Mouse (Mus musculus) CD4-positive, CD25-positive, alpha-beta regulatory T cell, adult 4 months (primary cell): ENCODE data around the gene Rnasel. TPM values are rescaled to one million over a fixed set of nuclear protein-coding genes. Genes with fewer than 3 reads are reported as not detected.
A peak's percentile ranks its signal among the peaks of the same experiment; 100 is the strongest.
"Not testable (repeated sequence)": the region's sequence is repeated elsewhere in the genome, so short reads cannot be mapped to it uniquely, and the experiment has no call there.

ENCODE experiments used
- ATAC-seq: one replicate; pipeline ENCODE4 v1.8.0; 2017
- polyA plus RNA-seq, 2 experiments: library from polyadenylated mRNA; unstranded; fragments of 100-300 nt; shearing (Covaris generic); gene quantifications; one replicate each; pipeline ENCODE4 v1.2.1; 2017

The Rnasel gene
- polyA plus RNA-seq, 2 experiments from 2014 or later = 53.0 to 58.5 TPM

- ATAC-seq = no peak
Measured at GRCm38 (mm10) chr1:153737101-153738085, 11.8 kb upstream of the Rnasel start.

DNA sequence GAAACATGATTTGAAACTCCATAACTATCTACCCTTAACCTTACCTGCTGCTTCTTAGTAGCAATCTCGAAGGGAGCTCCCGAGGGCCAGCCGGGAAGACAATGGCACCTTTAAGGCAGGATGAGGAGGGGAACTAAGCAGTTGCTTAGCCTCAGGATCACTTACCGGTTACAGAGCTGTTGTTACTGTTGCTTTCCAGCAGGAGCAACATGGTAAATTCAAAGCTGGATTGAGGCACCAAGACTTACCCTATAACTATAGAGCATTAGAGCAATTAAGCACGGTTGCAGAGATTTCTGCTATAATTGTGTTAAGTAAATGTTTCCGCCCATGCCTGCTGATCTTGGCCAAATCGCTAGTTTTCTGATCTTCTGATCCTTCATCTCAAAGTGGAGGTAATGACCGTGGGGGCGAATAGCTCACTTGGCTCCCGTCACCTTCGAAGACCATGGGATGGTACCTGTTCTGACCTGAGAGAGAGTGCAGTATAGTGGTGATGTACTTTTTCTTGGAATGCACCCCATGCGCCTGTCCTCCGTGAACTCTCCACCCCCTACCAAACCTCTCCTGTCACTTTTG lies 9.7 kb upstream of the Rnasel start:
- peak; percentile 20 for ATAC-seq

DNA sequence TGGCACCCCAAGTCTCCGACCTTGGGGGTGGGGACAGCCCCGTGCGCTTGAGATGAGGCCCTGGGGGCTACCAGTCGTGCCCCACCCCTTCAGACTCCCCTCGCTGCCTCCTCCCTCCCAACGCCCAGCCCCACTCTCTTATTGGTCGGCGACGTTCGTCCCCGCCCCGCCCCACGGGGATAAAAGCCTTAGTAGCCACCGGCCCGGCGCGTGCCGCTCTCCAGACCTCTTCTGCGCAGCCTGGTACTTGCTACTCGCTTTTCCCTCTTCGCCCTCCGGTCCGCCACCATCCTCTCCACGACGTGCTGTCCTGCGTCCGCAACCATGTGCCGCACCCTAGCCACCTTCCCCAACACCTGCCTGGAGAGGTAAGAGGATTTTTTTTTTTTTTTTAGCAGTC lies 9.1 kb upstream of the Rnasel start, which contains the start of gene Rgs16:
Rgs16 (plus strand) TSS at position 205 of the 400 bp plus-strand sequence.
- ATAC-seq = peak; percentile 88

GRCm38 (mm10) chr1:153740775-153741400 lies 8.3 kb upstream of the Rnasel start:
- no peak for ATAC-seq

DNA sequence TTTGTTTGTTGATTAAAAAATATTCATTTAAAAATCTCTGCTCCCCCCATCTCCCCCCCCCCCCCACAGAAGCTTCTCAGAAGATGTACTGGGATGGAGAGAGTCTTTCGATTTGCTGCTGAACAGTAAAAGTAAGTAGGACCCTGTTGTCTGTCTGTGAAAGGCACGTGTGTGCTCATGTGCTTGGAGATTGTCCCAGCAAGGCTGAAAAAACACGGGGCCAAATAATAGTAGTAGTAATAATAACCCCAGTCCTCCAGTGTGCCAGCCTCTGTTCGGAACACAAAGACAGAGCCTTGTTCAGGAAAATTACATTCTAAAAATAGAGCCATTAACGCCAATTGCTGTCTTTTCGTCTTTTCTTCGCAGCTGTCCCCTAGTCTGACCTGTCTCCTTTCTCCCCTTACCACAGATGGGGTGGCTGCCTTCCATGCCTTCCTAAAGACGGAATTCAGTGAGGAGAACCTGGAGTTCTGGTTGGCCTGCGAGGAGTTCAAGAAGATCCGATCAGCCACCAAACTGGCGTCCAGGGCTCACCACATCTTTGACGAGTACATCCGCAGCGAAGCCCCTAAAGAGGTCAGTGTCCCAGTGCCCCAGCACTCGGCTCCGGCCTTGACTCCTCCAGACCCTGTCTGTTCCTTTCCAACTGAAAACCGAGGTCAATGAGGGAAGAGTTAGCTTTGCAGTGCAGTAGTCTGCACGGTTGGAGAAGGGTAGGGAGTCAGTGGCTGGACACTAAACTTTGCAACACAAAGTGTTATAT lies 7.5 kb upstream of the Rnasel start:
- no peak for ATAC-seq

DNA sequence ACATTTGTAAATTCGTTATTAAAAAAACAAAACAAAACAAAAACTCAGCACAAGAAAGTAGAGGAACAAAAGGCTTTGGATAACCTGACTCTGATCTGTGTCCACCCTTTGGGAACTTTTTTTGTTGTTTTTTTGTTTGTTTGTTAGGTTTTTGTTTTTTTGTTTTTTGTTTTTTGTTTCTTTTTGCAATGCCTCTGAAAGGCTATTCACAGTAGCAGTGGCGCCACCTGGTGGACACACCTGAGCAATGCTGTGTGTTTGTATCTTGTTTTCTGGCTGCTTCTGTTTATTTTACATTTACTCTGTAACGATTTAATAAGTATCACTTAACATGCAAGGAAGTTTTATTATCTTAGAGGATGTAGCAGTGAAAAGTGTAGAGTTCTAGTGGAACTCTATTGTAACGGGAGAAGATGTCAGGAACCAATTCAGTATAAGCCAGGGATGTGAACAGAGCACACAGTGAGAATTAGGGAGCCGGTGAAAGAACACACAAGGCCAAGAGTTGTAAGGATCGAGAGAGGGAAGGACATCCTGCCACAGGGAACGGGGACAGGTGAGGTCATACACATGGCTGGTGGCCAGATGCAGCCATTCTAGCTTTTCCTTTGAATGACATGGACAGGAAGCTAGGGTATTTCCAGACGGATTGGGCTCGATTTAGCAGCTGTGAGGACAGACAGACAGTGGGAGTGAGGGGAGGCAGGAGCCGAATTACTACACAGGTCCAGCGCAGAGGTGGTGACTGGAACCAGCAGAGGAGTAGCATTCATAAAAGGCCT lies 6.7 kb upstream of the Rnasel start:
- ATAC-seq = peak; percentile 24

DNA sequence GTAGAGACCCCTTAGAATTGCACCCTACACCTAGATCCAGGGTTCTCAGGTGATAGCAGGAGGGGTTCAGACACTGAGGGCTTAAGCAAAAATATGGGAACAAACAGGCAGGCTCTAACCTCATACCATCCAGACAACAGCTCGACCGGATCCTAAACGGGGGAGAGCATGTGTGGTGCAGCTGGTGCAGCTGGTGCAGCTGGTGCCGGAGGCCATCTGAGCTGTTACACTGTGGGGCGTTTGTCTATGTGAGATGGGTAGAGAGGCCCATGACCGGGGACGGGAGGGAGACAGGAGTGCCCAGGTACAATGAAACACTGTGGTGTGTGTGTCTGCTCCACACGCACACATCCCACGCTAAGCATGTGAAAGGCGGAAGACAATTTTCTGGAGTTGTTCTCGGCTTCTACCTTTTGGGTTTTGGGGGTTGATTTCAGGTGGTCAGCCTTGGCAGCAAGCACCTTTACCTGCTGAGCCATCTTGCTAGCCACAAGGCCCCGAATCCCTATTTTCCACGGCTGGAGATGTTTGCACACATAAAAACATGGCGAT lies 3.0 kb upstream of the Rnasel start:
- ATAC-seq = no peak

DNA sequence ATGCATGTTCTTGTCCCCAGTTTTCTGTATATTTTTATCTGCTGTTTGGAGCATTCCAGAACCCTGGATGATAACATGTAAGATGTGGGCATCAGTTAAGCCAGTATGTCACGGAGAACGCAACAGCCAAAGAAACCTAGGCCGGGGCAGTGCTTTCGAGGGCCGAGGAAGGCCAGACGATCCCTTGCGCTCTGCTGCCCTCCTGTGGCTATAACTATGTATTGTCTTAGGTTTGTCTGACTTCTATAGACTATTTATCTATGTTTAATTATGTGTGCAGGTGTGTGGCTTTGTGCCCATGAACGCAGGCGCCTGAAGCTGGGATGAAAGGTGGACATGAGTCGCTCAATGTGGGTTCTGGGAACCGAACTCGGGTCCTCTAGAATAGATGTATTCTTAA lies 2.5 kb upstream of the Rnasel start:
- ATAC-seq = peak; percentile 27

DNA sequence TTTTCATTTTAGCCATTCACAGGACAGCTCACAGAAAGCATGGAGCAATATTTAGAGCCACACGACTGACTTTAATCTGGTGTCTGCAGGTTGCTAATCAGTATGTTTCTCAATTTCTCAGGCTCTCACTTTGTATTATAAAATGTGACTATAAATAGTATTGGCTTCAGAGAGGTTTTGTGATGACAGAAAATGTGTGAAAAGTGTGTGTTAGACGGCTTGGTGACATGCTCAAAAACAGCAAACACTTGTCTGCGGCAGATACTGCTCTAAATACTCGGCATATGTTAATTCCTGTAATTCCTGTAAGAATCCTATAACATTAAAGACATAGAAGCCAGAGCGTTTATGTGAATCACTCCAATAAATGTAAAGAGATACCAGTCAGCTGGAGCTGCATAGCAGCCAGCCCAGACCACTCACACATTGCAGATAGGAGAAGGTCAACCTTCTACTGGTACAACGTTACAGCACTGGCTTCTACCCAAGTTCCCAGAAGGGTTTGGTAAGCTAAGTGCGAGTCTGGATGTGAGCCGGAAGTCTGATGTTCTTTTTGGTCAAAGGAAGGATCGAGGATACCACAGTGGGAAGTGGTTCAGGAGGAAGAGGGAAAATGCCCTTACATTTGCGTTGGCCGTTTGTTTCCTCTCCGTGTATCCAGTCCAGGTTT lies 1.2 kb upstream of the Rnasel start:
- no peak for ATAC-seq

DNA sequence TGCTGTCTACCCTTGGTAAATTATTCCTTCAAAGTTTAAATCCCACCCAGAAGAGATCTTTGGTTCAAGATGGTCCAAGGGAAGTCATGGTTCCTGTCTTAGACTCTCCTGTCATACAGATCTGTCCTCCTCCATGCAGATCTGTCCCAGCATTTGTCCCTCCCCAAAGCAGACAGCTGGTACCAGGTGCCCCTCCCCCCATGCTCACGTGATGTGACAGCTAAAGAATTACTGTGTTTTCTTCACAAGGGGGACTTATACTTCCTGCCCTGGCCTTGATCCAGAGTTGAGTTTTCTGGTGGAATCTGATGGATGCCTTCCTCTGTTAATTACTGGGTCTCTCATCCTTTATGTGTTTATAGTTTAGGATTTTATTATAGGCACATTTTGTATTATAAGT lies 677 bp upstream of the Rnasel start:
- peak; percentile 35 for ATAC-seq

DNA sequence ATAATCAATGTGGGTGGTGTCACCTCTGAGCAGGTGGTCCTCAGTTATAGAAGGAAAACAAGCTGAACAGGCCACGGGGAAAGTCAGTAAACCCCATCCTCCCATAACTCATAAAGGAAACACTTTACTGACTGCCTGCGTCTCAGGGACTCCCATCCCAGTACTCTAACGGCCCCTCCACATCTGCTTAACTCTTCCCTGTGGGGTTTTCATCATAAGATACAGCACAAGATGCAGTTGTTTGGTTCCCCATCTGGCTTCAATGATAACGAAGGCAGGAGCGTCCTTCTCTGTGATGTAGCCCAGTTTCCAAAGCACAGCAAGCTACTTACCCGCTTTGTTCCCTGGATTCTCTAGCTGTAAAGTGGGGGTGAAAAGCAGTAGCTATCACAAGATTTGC lies 828 bp downstream of the Rnasel start:
- ATAC-seq = no peak

DNA sequence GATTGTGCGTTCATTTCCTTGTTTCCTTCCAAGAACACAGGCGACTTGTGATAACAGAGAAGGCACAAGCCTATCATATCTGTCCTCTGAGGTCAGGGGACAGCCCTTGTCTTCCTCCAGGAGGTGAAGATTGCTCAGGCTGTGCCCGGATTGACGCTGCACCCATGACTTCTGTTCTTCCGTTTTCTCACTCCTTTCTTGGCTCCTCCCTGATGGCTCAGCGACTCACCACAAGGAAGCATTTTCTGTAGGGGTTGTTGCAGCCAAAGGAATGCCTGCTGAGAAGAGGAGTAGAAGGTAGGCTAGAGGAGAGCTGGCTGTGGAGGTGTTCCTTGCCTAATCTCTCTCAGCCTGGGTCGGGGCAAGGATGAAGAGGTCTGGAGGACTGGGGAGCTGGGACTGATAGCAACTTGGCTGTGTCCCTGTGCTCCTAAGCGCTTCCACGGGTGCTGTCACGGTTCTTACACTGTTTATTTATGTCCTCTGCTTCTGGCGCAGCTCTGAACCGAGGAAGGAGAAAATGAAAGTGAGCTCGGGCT lies 2.6 kb downstream of the Rnasel start:
- peak; percentile 60 for ATAC-seq

DNA sequence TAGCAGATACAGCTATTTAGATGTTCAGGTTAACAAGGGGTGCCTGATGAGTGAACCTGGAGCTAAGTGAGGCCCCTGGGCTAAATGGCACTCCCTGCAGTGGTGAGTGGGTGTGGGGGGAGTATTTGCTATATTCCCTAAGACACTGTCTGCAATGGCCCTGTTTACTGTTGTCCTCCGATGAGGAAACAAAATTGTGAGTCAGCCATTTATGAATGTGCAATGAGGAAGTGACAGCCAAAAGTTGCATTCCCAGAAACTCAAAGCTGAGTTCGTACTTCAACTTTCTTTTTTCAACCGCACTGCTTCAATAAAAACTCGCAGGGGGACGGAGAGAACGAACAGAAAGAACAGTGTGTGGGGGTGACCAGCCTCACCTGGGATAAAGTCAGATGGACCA lies 3.3 kb downstream of the Rnasel start:
- ATAC-seq = no peak

GRCm38 (mm10) chr1:153753725-153754464 lies 4.7 kb downstream of the Rnasel start:
- ATAC-seq = no peak

- no peak for ATAC-seq
Measured at GRCm38 (mm10) chr1:153764136-153764535, 14.9 kb downstream of the Rnasel start.

DNA sequence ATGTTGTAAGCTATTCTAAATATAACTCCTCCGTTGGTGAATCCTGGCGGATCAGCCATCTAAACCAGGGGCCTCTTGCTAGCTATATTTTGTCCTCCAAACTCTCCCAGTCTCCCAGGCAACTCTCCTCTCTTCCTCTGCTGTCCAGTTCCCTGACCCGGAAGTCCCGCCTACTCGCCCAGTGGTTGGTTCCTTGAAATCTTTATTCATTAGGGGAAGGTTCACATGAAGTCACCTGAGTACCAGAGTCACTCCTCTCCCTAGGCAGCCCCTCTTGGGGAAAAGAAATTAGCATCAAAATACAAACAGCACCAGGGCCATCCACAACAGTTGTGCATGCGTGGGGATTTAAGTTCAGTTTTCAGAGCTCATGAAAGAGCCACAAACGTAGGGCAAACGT lies 17.1 kb downstream of the Rnasel start:
- no peak for ATAC-seq

DNA sequence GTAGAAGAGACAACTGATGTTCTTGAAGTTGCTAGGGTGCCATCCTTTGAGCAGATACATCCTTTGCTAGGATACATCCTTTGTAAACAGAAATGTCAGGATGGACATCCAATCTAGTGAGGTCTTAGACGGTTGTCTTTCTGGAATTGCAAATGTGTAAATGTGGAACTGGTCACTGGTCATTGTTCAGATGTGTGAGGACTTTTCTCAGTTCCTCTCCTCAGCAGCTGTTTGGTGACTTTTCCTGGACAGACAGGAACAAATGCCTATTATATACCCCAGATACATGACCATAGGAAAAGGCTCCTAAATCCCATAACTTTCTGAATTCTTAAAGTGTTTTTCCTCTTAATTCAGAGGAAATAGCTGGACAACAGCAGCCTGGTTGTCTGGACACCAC lies 18.1 kb downstream of the Rnasel start:
- no peak for ATAC-seq

DNA sequence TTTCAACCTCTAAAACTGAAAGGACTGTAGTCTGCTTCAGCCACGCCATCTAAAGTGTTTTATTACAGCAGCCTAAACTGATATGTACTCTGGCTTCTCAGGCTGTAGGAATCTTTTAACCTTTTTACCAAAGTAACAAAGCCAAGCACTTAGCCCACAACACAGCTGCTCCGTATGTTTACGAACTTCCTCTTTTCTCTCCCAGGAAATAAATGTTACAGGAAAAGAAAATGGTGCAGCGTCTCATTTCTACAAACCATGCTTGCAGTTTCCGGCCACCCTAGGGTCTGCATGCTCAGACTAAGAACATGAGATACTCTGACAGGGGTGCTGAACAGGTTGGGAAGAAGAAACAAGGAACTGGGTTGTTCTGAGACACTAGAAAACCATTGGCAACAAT lies 19.2 kb downstream of the Rnasel start:
- no peak for ATAC-seq

GRCm38 (mm10) chr1:153769571-153769970 lies 20.3 kb downstream of the Rnasel start:
- not testable (repeated sequence) for ATAC-seq
